Mouse (Mus musculus) olfactory bulb, adult 2 months (tissue): ENCODE results near the gene Zfp248. TPM values are rescaled to one million over a fixed set of nuclear protein-coding genes. Genes with fewer than 3 reads are reported as not detected.

Experiments used
- H3K27ac ChIP-seq: fragments of 200-500 bp; 2 replicates; pipeline ENCODE4 v1.5.1; 2012; ENCODE audit warnings: low read depth, low read length; ENCODE audit not compliant: insufficient read depth
- H3K4me1 ChIP-seq: fragments of 200-500 bp; 2 replicates; pipeline ENCODE4 v1.6.1; 2012; ENCODE audit warnings: low read length; ENCODE audit not compliant: control insufficient read depth, insufficient read depth
- H3K4me3 ChIP-seq: fragments of 200-500 bp; 2 replicates; pipeline ENCODE4 v1.5.1; 2012; ENCODE audit warnings: mild to moderate bottlenecking, low read depth, low read length, moderate library complexity; ENCODE audit not compliant: insufficient read depth
- CTCF ChIP-seq: fragments of 200-500 bp; IDR thresholded peaks from 2 replicates; pipeline ENCODE4 v1.5.1; 2012; ENCODE audit warnings: low read depth, mild to moderate bottlenecking, low read length, moderate library complexity; ENCODE audit not compliant: insufficient read depth
- POLR2A ChIP-seq: fragments of 200-500 bp; IDR thresholded peaks from 2 replicates; pipeline ENCODE4 v1.6.1; 2012; ENCODE audit warnings: mild to moderate bottlenecking, low read depth, low read length, moderate library complexity; ENCODE audit not compliant: insufficient read depth
- WGBS: fragments of 180-500 bp; shearing (Covaris S2); methylation state at CpG from one replicate; pipeline ENCODE4 v1.1.7; 2018; 5-methylcytosine and 5-hydroxymethylcytosine counted together
- polyA plus RNA-seq: library from polyadenylated mRNA; stranded (reverse); fragments of >200 nt; gene quantifications from 2 replicates; pipeline ENCODE4 v1.2.4, GENCODE M21; 2012; ENCODE audit warnings: low replicate concordance; ENCODE audit not compliant: missing spikeins, insufficient read depth, insufficient read length

The Zfp248 gene
- polyA plus RNA-seq, 1 experiment, result not detected

GRCm38 (mm10) chr6:118379451-118380167 lies 75.7 kb downstream of the Zfp248 start:
- WGBS, result 25% methylated on average over 20 of the region's 20 CpGs
- H3K4me3 ChIP-seq, result no peak overlapping the region
- no peak overlapping the region for H3K27ac ChIP-seq
- TF ChIP-seq CTCF (peak; percentile 97), POLR2A (no peak)
- H3K4me1 ChIP-seq, result 0 out of 2 replicates have a peak, but pooled peaks cover 2% of the 10 kb centered on the region

GRCm38 (mm10) chr6:118377611-118378010 lies 77.7 kb downstream of the Zfp248 start:
- Histone ChIP-seq H3K27ac (no peak overlapping the region), H3K4me3 (no peak overlapping the region), H3K4me1 (0 out of 2 replicates have a peak, but pooled peaks cover 2% of the 10 kb centered on the region)
- 57% methylated on average over 9 of the region's 10 CpGs for WGBS
- TF ChIP-seq CTCF (no peak), POLR2A (no peak)

Other genes starting within 250 kb of the Zfp248 start
- not detected in 2 replicates for gene Bms1, start 36.1 kb downstream of the Zfp248 start, polyA plus RNA-seq
- not detected in 2 replicates for gene Zfp9, start 23.8 kb upstream of the Zfp248 start, polyA plus RNA-seq
- not detected in 2 replicates for gene Ankrd26, start 106.7 kb upstream of the Zfp248 start, polyA plus RNA-seq